Mouse (Mus musculus): ENCODE data around the gene Paqr9. TPM values are rescaled to one million over a fixed set of nuclear protein-coding genes. Genes with fewer than 3 reads are reported as not detected.

Gene Paqr9
- polyA plus RNA-seq, 1 experiment from 2014 or later, result 1.9 TPM

- ATAC-seq (no peak), DNase-seq (ENCODE audit: low spot score) (peak; percentile 31)
- Histone ChIP-seq H3K9me3 (replicated peaks; ENCODE audit: control insufficient read depth, low read length) (no peaks in the 10 kb centered on the region), H3K36me3 (ENCODE audit: control insufficient read depth, insufficient read depth, low read length) (no peaks in the 10 kb centered on the region), H3K27ac (ENCODE audit: low read depth, low read length) (no peak overlapping the region), H3K4me3 (ENCODE audit: low read depth, low read length) (no peak overlapping the region), H3K9ac (ENCODE audit: low read length) (no peak overlapping the region), H3K4me1 (ENCODE audit: control insufficient read depth, insufficient read depth, low read length) (no peaks in the 10 kb centered on the region), H3K27me3 (replicated peaks; ENCODE audit: control insufficient read depth, insufficient read depth, low read length) (no peaks in the 10 kb centered on the region), H3K4me2 (ENCODE audit: low read length) (no peak overlapping the region)
- 59% methylated on average over 5 of the region's 5 CpGs for WGBS
Measured at GRCm38 (mm10) chr9:95566931-95567330, 7.5 kb downstream of the Paqr9 start.

DNA sequence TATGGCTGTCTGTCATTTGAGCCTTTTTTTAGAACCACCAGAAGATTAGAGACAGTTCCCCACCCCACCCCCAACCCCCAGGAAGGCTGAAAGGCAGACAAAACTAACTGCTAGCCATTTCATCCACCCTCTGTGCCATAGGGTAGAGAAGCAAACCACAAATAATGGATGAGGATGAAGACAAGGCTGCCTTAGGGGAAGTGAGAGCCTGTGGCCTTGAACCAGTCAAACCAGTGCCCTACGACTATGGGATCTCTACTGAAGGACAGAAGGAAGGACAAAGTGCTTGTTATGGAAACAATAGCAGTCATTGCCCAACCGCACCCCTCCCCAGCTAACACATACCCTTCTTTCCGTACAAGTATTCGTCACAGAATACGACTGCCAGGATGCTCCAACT lies 9.8 kb downstream of the Paqr9 start:
- H3K4me3 ChIP-seq (ENCODE audit: low read depth, low read length), result no peak overlapping the region
- H3K27ac ChIP-seq (ENCODE audit: low read depth, low read length), result no peak overlapping the region
- no peak for DNase-seq (ENCODE audit: low spot score)
- ATAC-seq, result no peak
- 92% methylated on average over 5 of the region's 5 CpGs for WGBS
- no peak overlapping the region for H3K9ac ChIP-seq (ENCODE audit: low read length)
- H3K4me1 ChIP-seq (ENCODE audit: control insufficient read depth, insufficient read depth, low read length), result no peaks in the 10 kb centered on the region
- H3K27me3 ChIP-seq (replicated peaks; ENCODE audit: control insufficient read depth, insufficient read depth, low read length), result no peaks in the 10 kb centered on the region
- no peaks in the 10 kb centered on the region for H3K9me3 ChIP-seq (replicated peaks; ENCODE audit: control insufficient read depth, low read length)
- no peaks in the 10 kb centered on the region for H3K36me3 ChIP-seq (ENCODE audit: control insufficient read depth, insufficient read depth, low read length)
- no peak overlapping the region for H3K4me2 ChIP-seq (ENCODE audit: low read length)

DNA sequence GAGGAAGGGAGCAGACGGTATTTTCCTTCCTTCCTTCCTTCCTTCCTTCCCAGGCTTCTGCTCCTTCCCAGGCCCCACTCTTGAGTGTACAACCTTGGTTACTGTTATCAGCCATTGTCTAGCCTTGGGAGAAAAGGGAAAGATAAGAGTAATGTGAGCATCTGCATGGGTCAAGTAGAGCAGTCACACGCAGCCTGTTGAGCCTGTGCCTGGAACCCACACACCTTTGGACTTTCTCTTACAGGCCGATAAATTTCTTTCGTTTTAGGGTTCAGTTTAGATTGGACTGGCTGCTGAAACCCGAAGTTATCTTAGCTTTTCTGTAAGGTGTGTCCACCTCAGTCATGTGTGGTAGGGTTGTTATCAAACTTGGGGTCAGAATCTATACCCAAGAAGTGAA lies 10.5 kb downstream of the Paqr9 start:
- Histone ChIP-seq H3K4me2 (ENCODE audit: low read length) (no peak overlapping the region), H3K4me3 (ENCODE audit: low read depth, low read length) (no peak overlapping the region), H3K9ac (ENCODE audit: low read length) (no peak overlapping the region), H3K9me3 (replicated peaks; ENCODE audit: control insufficient read depth, low read length) (no peaks in the 10 kb centered on the region), H3K27me3 (replicated peaks; ENCODE audit: control insufficient read depth, insufficient read depth, low read length) (no peaks in the 10 kb centered on the region), H3K36me3 (ENCODE audit: control insufficient read depth, insufficient read depth, low read length) (no peaks in the 10 kb centered on the region), H3K4me1 (ENCODE audit: control insufficient read depth, insufficient read depth, low read length) (no peaks in the 10 kb centered on the region), H3K27ac (ENCODE audit: low read depth, low read length) (no peak overlapping the region)
- ATAC-seq (no peak), DNase-seq (ENCODE audit: low spot score) (no peak)
- WGBS, result 91% methylated on average over 5 of the region's 5 CpGs

- H3K27ac ChIP-seq (ENCODE audit: low read depth, low read length), result no peak overlapping the region
- ATAC-seq, result no peak
Measured at GRCm38 (mm10) chr9:95570604-95571003, 11.1 kb downstream of the Paqr9 start.

GRCm38 (mm10) chr9:95571494-95571893 lies 12.0 kb downstream of the Paqr9 start:
- no peaks in the 10 kb centered on the region for H3K27me3 ChIP-seq (replicated peaks; ENCODE audit: control insufficient read depth, insufficient read depth, low read length)
- H3K36me3 ChIP-seq (ENCODE audit: control insufficient read depth, insufficient read depth, low read length), result no peaks in the 10 kb centered on the region
- no peaks in the 10 kb centered on the region for H3K9me3 ChIP-seq (replicated peaks; ENCODE audit: control insufficient read depth, low read length)
- H3K9ac ChIP-seq (ENCODE audit: low read length), result no peak overlapping the region
- H3K27ac ChIP-seq (ENCODE audit: low read depth, low read length), result no peak overlapping the region
- WGBS, result 71% methylated on average over 4 of the region's 4 CpGs
- DNase-seq (ENCODE audit: low spot score) (no peak), ATAC-seq (no peak)
- no peaks in the 10 kb centered on the region for H3K4me1 ChIP-seq (ENCODE audit: control insufficient read depth, insufficient read depth, low read length)
- H3K4me3 ChIP-seq (ENCODE audit: low read depth, low read length), result no peak overlapping the region
- no peak overlapping the region for H3K4me2 ChIP-seq (ENCODE audit: low read length)

More at GRCm38 (mm10) chr9:95570604-95571003, 11.1 kb downstream of the Paqr9 start:
- 87% methylated on average over 4 of the region's 4 CpGs for whole genome bisulfite sequencing
- H3K9me3 ChIP-seq (replicated peaks; ENCODE audit: control insufficient read depth, low read length), result no peaks in the 10 kb centered on the region
- no peak for DNase-seq (ENCODE audit: low spot score)
- H3K4me2 ChIP-seq (ENCODE audit: low read length), result no peak overlapping the region
- no peak overlapping the region for H3K4me3 ChIP-seq (ENCODE audit: low read depth, low read length)
- no peaks in the 10 kb centered on the region for H3K4me1 ChIP-seq (ENCODE audit: control insufficient read depth, insufficient read depth, low read length)
- H3K9ac ChIP-seq (ENCODE audit: low read length), result no peak overlapping the region
- H3K36me3 ChIP-seq (ENCODE audit: control insufficient read depth, insufficient read depth, low read length), result no peaks in the 10 kb centered on the region
- no peaks in the 10 kb centered on the region for H3K27me3 ChIP-seq (replicated peaks; ENCODE audit: control insufficient read depth, insufficient read depth, low read length)

DNA sequence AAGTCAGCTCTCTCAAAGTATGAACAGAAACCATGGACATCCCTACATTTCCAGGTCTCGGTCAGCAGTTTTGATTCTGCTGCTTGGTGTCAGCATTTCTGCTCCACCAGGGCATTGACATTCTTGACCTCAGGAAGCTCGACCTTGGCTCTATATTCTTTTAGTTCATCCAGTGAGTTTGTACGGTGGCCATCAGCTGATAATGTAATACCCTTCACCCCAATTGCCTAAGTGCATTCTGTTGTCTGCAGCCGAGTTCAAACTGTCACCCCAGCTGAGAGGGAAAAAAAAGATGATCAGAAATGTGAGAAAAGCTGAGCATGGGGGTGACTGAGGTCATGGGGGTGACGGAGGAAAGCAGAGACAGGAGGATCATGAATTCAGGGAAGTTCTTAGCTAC lies 13.1 kb downstream of the Paqr9 start:
- no peaks in the 10 kb centered on the region for H3K9me3 ChIP-seq (replicated peaks; ENCODE audit: control insufficient read depth, low read length)
- no peak overlapping the region for H3K4me3 ChIP-seq (ENCODE audit: low read depth, low read length)
- no peak for ATAC-seq
- H3K36me3 ChIP-seq (ENCODE audit: control insufficient read depth, insufficient read depth, low read length), result no peaks in the 10 kb centered on the region
- DNase-seq (ENCODE audit: low spot score), result no peak
- WGBS, result 84% methylated on average over 5 of the region's 5 CpGs
- no peaks in the 10 kb centered on the region for H3K4me1 ChIP-seq (ENCODE audit: control insufficient read depth, insufficient read depth, low read length)
- no peak overlapping the region for H3K4me2 ChIP-seq (ENCODE audit: low read length)
- no peaks in the 10 kb centered on the region for H3K27me3 ChIP-seq (replicated peaks; ENCODE audit: control insufficient read depth, insufficient read depth, low read length)
- no peak overlapping the region for H3K9ac ChIP-seq (ENCODE audit: low read length)
- H3K27ac ChIP-seq (ENCODE audit: low read depth, low read length), result no peak overlapping the region

DNA sequence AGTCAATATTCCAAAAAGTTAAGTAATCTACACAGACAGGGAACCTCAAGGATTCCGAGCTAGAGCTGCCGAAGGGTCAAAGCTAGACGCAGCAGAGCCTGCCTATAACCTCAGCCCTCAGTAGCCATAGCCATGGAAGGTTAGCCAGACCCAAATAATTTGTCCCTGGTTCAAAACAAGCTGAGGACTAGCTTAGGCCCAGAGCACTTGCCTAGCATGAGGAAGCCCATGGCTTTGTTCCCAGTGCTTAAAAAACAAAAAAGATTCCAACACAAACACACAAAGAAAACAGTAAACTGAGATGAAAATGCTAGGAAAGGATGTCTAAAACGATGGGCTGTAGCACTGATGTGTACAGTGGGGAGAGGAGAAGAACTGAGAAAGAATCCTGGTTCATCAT lies 14.7 kb downstream of the Paqr9 start:
- ATAC-seq, result no peak
- Histone ChIP-seq H3K4me1 (ENCODE audit: control insufficient read depth, insufficient read depth, low read length) (no peaks in the 10 kb centered on the region), H3K27me3 (replicated peaks; ENCODE audit: control insufficient read depth, insufficient read depth, low read length) (no peaks in the 10 kb centered on the region), H3K36me3 (ENCODE audit: control insufficient read depth, insufficient read depth, low read length) (no peaks in the 10 kb centered on the region), H3K4me3 (ENCODE audit: low read depth, low read length) (no peak overlapping the region), H3K27ac (ENCODE audit: low read depth, low read length) (no peak overlapping the region), H3K9me3 (replicated peaks; ENCODE audit: control insufficient read depth, low read length) (no peaks in the 10 kb centered on the region), H3K4me2 (ENCODE audit: low read length) (no peak overlapping the region), H3K9ac (ENCODE audit: low read length) (no peak overlapping the region)
- DNase-seq (ENCODE audit: low spot score), result no peak
- WGBS, result 86% methylated on average over 4 of the region's 4 CpGs

DNA sequence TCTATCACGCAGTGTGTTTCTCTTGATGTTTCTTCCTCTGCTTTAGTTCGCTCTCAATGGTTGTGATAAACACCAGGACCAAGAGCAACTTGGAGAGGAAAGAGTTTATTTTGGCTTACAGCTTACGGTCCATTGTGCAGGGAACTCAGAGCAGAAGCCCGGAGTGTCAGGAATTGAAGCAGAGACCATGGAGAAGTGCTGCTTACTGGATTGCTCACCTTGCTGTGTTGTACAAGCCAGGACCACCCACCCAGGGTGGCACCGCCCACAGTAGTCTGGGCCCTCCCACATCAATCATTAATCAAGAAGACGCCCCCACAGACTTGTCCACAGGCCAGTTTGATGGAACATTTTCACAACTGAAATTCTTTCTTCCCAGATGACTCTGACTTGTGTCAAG lies 18.0 kb downstream of the Paqr9 start:
- DNase-seq (ENCODE audit: low spot score), result no peak
- WGBS, result 91% methylated on average over 6 of the region's 6 CpGs
- Histone ChIP-seq H3K9ac (ENCODE audit: low read length) (no peak overlapping the region), H3K27me3 (replicated peaks; ENCODE audit: control insufficient read depth, insufficient read depth, low read length) (no peaks in the 10 kb centered on the region), H3K36me3 (ENCODE audit: control insufficient read depth, insufficient read depth, low read length) (no peaks in the 10 kb centered on the region), H3K4me2 (ENCODE audit: low read length) (no peak overlapping the region), H3K4me3 (ENCODE audit: low read depth, low read length) (no peak overlapping the region), H3K27ac (ENCODE audit: low read depth, low read length) (no peak overlapping the region), H3K4me1 (ENCODE audit: control insufficient read depth, insufficient read depth, low read length) (peaks cover 3% of the 10 kb centered on the region; the same call in 1 of the 2 replicates), H3K9me3 (replicated peaks; ENCODE audit: control insufficient read depth, low read length) (no peaks in the 10 kb centered on the region)
- no peak for ATAC-seq

DNA sequence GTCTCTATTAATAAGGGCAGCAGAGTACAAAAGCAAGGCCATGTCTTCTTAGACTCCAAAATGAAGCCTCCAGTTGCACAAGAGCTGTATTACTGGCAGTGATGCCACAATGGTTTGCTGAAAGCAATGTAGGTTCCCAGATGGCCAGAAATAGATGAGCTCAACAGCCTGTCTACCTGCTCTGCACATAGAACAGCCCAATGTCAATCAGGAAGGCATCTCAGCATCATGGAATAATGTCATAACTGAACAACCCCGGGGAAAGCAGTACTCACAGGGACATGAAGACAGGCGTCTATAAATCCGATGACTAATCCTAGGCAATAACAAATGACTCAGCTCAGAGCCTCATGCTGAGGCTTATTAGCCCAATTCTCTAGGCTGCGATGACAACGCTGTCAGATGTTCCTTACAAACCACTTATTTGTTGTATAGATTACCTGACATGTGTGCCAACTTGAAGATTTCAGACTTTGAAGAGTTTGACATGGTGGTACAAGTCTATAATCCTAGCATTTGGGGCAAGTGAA lies 19.0 kb downstream of the Paqr9 start:
- H3K9ac ChIP-seq (ENCODE audit: low read length), result no peak overlapping the region
- no peak overlapping the region for H3K4me3 ChIP-seq (ENCODE audit: low read depth, low read length)
- no peak overlapping the region for H3K4me2 ChIP-seq (ENCODE audit: low read length)
- ATAC-seq (no peak), DNase-seq (ENCODE audit: low spot score) (no peak)
- no peak overlapping the region for H3K27ac ChIP-seq (ENCODE audit: low read depth, low read length)
- no peaks in the 10 kb centered on the region for H3K27me3 ChIP-seq (replicated peaks; ENCODE audit: control insufficient read depth, insufficient read depth, low read length)
- WGBS, result 83% methylated on average over 5 of the region's 5 CpGs
- H3K9me3 ChIP-seq (replicated peaks; ENCODE audit: control insufficient read depth, low read length), result no peaks in the 10 kb centered on the region
- peaks cover 3% of the 10 kb centered on the region; the same call in 1 of the 2 replicates for H3K4me1 ChIP-seq (ENCODE audit: control insufficient read depth, insufficient read depth, low read length)
- H3K36me3 ChIP-seq (ENCODE audit: control insufficient read depth, insufficient read depth, low read length), result no peaks in the 10 kb centered on the region

Data from forebrain, embryonic 14.5 days (tissue).